Mouse (Mus musculus) cerebellum, postnatal 25 days (tissue): ENCODE measurements around the gene Nrp2.

Experiments
- DNase-seq, 2 experiments: peaks; one replicate each; pipeline ENCODE4 v3.0.0; 2021; ENCODE audit warnings: mixed read lengths in 2 of 2

Gene Nrp2

DNA sequence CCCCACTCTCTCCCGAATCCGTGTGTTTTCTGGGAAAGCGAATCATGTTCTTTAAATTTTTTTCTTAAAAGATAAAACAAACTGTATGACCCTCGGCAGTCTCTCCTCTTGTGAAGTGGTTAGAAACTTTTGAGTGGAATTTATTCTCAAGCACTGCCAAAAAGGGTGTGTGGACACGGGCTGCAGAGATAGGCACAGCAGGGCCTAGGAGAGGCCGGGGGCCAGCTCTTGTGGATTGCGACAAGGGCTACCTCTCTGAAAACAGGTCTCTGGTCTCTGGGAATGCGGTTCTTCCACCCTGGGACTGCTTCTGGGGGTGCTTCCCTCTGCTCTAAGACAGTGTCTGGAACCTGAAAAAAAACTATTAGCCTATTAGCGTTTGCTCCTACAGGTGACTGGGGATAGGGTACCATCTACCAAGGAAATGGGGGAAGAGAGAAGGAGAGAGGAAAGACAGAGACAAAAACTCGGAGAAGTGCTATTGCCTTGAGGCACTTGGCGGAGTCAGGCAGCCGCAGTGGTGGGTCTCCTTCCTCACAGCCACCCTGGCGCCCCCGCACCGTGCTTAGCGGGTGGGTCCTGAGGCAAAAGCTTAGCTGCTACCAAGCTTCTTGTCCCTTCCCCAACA is 1.9 kb downstream of the Nrp2 start:
- no peak for DNase-seq

DNA sequence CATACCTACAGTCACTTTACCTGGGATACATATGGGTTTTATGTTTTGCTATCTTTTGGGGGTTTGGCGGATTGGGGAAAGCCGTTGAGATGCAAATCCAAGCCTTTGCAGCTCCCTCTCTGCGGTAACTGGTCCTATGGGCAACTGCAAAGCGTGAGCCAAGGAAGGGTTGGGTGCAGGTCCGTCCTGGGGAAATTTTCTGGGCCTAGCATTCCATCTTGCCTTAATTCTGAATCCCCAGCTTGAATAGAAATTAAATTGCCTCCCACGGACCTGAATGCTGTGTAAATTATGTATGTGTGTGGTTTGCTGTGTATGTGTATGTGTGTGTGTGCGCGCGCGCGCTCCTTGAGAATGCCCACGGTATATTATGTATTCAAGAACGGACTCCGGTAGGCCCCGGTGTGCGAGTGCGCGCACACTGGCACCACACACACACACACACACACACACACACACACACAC is 2.5 kb downstream of the Nrp2 start:
- peak; percentile 41 to 42 for DNase-seq

DNA sequence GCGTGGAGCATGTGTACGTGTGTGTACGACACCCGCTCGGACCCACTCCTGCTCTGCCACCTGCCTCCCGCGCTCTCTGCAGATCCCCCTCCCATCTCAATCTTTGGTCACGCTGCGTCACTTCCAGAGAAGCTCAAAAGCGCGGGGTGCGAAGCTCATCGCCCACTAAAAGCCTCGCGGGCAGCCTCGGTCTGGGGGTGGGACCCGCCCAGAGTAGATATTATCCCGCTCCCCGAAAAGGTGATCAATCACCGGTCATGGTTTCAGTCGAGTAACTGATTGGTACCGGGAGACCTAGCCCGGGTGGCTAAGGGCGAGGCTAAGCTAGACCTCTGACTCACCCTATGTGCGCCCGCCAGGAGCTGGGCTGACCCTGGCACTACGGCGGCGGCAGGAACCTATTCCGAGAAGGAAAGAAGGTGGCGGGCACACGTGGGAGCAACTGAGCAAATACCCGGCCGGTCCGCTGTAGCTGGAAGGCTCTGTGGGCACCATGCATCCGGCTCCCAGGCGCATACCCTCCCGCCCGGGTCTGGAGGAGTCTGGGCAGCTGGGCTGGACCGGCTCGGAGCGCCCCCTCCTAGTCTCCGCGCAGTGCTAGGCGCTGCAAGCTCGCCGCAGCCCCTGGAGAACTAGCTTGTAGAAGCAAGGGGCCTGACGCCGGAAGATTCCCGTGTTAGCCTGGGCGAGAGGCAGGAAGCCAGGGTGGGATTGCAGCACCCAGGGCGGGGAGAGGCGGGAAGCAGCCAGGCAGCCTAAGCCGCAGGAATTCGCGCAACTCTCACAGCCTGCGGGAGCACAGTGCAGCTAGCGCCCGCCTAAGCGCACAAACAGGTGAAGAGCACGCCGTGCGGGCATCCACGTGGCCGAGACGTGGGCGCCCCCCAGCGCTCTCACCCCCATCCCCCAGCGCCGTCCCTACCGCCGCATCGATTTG is 3.3 kb downstream of the Nrp2 start:
- DNase-seq: peak; percentile 68

DNA sequence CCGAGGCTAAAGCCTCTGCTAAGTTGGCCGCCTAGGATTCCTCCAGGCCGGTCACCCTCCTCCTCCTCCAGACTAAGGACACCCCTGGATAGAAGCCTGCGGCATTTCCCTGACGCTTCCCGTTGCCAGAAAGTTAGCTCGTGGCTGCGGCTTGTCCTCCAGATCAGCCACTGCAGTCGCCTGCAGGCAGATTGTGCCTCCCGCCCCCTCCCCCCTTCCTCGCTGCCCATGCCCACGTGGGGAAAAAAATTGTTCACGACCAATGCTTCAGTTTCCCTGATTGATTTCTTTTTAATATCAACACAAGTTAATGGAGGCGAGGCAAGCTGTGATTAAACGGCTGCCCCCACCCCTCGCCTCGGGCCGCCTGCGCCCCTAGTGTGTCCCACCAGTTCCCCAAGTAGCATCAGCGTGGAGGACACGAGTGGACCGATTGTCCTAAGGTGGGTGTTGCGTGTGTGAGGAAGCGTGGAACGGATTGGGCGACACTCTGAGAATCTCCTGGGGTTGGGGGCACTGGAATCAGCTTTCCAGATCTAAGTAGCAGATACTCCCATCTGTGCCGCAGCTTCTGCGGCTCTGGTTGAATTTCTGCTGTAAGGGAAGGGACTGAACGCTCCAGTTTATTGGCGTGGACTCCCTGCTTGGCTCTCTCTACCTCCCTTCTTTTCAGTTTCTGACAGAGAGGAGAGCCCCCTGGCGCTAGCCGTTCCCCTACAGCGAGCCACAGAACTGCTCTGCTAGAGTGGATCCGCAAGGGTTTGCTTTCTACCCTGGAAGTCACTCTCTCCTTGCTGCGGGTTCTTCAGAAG is 4.2 kb downstream of the Nrp2 start:
- peak in 1 of 2 experiments; percentile 45 for DNase-seq

DNA sequence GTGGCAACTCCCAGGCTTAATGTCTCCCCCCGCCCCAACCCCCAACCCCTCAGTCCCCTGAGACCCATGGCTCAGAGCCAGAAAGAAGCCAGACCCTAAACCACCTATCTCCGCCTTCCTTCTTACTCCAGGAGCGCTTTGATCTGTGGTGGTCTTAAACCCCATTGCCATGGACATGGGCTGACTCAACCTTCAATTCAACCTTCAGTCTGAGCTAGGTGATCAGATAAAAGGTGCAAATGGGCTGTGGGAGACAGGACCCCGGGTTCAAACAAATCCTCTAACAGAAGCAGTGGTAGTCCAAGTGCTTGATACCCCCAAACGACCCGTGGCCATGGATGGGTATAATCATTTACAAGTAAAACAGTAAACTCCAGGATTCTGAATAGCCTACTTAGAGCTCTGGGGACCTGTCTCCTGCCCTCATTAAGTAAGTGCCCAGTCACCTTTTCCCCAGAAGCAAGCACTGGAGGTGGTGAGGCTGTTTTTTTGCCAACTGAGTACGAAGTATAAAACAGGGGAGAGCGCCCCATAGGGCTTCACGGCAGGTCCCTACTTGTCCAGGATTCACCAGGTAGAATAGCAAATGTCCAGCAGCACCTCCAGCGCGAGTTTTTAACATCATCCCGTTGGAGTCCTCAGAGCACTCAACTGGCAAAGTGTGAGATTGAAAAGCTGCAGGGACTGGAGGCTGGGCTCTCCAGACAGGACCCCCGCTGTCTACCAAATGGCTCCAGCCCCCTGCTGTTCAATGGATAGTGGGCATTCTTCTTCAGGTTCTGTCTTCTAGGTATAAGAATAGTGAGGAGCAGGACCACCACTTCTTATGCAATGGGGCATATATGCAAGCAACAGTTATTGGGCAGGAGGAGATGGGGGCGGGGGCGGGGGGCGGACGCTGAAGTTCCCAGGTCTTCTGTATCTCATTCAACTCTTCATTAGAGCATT is 5.1 kb downstream of the Nrp2 start:
- no peak for DNase-seq

DNA sequence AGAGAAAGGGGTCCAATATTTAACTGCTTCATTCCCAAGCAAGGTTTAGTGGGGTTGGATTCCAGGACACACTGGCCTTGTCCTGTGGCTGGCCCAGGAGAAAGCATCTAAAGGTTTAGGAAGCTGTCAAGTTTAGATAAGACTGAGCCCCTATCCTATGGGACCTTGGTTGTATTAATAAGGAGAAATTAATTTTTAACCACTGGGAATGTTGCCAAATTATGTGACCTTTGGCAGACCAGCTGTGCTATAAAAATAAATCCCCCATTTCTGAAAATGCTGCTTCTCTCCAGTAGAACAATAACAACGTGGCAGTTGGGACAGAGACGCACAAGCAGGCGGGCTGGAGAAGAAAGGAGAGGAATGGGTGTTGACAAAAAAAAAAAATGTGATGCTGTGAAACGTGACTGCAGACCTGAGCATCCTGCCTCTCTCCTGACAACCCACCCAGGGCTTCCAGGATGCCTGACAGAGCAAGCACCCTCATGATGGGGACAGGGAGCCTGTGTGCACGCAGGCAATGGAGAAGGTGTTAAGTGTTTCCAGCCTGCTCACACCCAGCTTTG is 6.8 kb downstream of the Nrp2 start:
- DNase-seq: no peak

DNA sequence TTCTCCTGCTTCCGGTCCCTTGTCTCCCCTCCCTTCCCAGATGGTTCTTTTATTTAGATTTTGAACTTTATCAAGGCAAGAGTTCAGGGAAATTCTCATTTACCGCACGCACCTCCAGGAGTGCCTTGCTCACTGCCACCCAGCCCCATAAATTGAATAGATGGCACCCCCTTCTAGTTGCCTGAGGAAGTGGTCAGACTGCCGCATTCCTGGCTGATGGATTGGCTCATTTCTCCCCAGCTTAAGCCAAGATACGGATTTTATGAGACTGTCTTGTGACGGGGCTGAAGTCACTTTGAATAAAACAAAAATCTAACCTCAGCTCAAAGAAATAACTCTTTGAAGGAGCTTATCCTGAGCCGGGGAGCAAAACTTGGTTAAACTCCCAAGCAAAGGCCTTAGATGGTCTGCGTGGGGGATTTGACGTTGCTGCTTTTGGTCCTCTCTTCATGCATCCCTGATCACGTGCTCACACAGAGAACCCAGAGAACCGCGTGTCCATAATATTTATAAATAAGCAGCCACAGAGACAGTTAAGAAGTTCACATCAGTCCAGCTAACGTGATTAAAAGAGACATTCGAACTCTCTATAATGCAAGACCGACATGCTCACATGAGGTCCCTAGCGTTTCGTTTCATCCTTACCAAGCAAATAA is 10.1 kb downstream of the Nrp2 start:
- DNase-seq: no peak

DNA sequence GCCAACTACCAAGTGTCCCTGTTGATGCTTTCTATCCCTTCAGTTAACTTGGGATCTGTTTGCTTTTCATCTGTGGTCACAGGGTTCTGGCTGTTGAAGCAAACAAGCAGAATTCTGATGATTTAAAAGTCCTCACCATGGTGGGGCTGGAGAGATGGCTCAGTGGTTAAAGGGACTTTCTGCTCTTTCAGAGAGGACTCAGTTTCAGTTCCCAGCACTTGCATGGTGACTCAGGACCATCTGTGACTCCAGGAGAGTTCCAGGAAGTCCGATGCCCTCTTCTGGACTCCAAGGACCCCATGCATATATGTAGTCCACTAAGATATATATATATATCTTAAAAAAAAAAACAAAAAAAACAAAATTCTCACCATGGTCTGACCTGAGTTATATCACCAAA is 11.9 kb downstream of the Nrp2 start:
- no peak for DNase-seq

DNA sequence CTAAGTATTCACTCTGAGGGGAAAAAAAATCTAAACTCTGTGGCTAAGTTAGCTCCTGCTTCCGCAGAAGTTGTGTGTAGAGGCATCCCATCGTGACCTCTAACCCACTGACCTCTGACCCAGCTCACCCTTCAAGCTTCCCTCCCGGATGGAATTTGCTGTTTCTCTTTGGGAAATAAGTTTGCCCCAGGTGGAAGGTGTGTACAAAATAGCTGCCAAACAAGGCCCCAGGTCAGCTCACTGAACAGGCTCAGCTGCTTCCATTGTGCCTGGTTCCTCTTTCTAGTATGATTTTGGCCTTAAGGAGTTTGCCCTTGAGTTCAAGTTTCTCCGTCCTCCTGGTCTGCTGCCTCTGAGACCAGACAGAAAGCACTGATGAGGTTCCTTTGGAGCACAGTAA is 12.6 kb downstream of the Nrp2 start:
- DNase-seq: no peak

DNA sequence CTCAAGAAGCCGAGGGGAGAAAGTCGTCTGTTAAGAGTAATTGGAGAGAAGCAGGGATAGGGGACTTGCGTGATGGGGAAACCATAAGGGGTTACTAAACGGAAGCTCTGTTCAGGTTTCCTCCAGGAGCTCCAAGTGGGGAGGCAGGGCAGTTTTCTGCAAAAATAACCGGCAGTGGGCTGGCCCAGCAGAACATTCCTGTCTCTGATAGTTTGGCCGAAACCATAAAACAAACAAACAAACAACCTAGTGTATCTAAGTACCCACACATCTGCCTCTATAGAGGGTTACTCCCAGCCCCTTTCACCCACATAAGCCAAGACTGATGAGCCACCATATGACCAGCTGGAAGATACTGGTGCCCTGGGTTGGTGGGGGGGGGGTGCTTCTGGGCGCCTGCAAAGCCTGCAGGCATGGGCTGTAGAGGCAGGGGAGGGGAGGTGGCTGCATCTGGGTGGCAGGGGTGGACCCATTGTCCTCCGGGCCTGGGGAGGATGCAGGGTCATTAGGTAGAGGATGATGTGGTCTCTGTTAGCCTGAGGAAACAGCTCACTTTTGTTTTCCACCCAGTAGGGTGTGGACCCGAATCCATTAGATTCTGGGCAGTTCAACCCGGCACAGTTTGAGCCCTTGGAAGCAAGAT is 13.9 kb downstream of the Nrp2 start:
- DNase-seq: no peak

DNA sequence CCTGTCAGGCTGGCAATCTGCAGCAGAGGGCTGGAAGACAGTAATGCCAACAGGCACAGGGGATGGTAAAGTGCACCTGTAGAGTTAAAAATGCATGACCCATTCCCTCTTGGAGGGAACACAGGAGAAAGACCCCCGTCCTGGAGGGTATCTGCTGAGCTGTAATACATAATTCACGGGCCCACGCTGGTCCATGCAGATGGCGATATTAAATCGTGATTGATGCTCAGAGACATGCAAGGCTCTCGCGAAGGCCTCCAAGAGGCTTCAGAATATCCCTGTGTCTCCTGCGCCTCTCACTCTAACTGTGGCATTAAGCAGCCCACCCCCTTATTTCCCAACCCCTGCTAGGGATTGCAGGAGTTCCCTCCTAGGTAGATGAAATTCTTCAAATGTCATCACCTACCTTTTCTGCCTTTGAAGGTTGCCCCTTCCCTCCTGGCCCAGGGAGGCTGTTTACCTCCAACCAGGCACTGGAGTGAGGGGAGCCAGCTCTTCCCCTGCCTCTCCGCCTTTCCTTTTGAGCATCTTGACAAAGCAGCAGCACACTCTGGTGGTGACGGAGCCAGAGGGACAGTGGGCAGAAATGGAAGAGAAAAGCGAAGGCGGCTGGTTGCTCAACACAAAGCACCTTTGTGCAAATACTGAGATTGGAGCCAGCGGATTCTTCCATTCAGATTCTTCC is 14.6 kb downstream of the Nrp2 start:
- DNase-seq: peak in 1 of 2 experiments; percentile 40

DNA sequence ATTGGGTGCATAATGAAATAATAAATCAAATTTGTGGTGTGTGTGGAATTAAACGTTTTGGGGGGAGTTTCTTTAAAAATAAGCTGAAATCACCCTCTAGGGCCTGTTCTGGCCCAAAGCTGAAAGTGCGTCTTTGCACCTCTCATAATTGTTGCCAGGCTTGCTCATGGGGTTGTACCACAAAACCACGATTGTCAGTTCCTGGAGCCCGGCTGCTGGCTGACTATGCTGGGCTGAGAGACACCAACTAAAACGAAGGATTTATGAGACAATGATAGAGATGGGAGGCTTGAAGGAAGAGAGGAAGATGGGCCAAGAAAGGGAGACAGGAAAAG is 15.1 kb downstream of the Nrp2 start:
- no peak for DNase-seq

DNA sequence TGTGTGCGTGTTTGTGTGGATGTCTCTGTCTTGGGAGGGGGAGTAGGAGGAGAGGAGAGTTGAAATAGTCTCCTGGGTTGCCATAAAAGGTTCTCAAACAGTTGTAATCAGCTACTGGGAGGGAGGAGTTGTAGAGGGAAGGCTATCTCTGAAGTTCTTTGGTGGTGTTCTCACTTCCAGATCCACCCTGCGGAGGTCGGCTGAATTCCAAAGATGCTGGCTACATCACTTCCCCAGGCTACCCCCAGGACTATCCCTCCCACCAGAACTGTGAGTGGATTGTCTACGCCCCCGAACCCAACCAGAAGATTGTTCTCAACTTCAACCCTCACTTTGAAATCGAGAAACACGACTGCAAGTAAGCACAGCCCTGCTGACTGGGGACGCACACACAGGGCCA is 15.7 kb downstream of the Nrp2 start:
- no peak for DNase-seq

DNA sequence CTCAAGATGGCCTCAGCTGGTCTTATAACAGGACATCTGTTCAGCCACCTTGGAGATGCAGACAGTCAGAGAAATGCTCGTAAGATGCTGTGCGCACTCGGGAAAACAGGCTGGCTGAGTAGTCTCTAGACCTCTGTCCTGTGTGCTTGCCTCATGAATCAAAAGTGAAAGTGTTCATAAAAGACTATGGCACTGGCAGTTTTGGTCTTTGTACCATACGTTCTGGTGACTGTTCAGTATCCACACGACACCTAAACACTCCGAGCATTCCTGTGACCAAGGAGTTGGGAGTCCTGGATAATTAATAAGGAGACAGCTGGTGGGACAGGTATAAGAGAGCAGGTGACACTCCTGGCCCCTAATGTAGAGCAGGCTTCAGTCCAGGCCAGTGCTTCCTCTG is 16.7 kb downstream of the Nrp2 start:
- DNase-seq: no peak

DNA sequence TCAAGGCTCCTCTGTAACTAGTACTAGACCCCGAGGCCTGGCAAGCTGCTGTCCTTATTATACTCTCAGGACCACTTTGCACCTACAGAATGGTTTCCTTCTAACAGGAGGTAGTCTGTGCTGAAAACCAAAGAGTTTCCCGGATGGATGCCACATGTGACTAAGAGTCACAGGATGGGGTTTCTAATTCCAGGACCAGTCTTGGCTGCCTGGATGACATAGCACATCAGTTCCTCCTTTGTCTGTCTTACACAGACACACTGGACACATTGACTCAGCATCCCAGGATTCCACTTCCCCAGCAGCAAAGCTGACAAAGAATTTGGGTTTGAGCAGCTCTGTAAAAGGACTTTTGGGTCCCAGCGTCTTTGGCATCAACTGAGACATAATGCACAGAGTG is 17.1 kb downstream of the Nrp2 start:
- DNase-seq: no peak

DNA sequence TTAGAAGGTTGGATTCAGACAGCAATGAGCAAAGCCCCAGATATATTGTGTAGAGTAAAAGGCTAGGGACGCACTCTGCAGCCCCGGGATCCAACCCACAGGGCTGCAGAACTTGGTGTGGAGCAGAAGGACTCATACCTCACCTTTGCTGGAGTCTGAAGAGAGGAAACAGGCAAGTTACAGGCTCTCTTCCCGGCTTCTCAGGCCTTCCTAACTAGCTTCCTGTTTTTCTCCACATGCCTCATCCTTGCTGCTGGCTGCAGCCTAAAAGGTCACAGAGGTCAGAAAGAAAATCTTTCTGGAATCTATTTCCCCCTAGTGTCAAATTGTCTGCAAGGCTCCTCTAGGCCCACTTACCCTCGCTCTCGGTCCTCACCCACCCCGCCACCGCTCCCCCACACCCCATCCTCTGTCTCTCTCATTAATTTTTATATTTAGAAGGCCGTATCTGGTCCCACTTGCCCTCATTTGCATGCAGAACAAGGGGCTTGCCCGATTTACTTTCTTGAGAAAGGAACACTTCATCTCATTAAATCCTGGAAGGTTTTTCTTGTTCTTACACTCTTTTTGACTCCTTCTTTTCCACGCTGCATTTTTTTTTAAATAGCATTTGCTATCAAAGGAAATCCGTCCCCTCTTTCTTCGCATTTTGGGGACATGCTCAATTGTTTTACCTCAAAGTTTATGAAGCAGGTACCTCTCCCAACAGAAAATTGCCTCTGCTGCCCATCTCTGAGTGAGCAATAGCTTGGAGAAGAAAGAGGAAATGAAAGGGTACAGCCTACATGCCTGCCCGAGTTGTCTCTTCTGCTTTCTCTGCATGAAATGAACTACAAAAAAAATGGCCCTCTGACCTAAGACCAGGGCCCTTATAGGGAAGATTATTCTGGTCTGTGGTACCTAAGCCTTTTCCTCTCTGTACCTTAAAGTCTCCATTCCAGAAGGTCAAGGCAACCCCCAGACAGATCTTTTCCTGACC is 17.9 kb downstream of the Nrp2 start:
- DNase-seq: no peak

DNA sequence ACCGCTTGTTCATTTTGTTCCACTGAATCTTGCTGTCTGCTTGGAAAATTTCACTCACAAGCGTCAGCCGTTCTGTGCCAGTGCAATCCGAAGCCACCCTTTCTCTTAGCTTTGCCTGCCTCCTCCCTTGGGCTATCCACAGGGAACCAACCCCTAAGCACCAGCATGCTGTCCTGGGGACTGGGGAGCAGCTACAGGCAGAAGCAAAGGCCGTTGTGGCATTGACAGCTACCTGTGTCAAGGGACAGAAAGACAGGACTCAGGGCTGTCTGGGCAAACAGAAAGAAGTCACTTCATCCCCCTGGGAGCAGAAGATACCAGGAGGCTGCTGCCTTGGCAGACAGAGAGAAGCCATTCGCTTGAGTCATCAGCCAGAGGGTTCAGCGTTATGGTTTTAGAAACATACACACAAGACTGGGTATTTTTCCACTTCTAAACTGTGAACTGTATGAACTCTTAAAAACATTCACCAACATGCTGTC is 18.7 kb downstream of the Nrp2 start:
- DNase-seq: no peak

DNA sequence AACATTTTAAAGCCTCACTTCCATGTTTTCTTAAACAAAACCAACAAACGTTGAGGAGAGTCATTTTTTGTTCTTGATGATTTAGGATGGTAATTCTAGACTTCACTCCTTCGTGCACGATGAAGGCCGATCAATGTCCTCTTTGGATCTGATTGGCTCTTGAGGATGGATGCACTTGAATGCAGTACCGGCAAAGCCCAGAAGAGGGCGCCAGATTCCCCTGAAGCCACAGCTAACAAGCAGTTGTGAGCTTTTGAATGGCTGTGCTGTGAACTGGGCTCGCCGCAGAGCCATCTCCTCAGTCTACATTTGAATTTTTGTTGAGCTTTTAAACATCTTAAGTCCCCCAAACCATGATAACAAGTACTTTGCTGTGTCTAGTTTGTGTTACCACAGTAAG is 19.4 kb downstream of the Nrp2 start:
- peak in 1 of 2 experiments; percentile 36 for DNase-seq

DNA sequence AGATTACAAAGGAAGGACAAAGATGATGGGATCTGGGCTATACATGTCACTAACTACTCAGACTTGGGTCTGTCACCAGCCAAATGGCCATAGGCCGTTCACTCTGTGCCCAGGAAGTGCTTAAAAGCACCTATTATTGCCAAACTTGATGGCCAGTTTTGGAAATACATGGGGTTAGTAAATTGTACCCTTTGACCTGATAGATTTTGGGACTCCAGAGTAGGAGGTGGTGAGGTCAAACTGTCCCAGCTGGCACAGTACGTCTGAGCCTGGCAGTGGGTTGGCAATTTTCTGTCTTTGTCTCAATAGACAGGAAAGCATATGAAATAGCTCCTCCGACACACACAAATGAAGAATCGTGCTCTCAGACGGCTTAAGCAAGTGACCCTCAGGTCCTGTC is 20.8 kb downstream of the Nrp2 start:
- DNase-seq: no peak
